Mouse (Mus musculus): Measurements from ENCODE around the gene Gatb.

Gene Gatb

DNA sequence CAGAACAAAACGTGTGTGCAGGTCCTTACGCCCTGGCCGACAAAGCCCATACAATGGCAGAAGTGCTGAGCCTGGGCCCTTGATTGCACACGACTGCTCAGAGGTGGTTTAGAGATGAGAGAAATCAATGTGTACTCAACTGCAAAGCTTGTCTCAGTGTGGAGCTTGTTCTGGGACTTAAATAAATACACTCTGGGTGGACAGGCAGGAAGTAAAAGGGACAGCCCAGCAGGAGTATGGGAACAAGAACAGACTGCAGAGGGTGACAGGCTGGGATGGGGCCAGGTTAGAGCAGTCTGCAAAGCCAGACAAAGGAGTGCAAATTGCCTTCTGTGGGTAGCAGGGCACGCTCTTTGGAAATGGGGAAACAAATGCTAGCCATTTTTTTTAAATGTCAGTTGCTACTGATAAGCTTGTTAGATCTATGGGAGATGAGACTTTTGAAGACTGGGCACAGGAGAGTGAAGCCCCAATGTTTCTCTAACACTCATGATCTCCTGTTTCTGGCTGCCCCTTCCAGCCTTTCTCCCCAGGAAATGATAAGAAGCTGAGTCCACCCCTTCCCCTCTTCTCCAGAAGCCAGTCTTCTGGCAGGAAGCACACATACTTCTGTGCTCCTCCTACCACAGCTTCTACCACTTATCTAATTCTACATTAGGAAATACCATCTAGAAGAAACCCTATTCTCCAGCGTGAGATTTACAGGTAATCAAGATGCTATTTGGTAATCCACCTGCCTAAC is 129.4 kb downstream of the Gatb start:
- no peak for DNase-seq (ENCODE audit: low read depth, low spot score)
